12 mouse cellular contexts compared by ENCODE assay signal in the genomic region with DNA sequence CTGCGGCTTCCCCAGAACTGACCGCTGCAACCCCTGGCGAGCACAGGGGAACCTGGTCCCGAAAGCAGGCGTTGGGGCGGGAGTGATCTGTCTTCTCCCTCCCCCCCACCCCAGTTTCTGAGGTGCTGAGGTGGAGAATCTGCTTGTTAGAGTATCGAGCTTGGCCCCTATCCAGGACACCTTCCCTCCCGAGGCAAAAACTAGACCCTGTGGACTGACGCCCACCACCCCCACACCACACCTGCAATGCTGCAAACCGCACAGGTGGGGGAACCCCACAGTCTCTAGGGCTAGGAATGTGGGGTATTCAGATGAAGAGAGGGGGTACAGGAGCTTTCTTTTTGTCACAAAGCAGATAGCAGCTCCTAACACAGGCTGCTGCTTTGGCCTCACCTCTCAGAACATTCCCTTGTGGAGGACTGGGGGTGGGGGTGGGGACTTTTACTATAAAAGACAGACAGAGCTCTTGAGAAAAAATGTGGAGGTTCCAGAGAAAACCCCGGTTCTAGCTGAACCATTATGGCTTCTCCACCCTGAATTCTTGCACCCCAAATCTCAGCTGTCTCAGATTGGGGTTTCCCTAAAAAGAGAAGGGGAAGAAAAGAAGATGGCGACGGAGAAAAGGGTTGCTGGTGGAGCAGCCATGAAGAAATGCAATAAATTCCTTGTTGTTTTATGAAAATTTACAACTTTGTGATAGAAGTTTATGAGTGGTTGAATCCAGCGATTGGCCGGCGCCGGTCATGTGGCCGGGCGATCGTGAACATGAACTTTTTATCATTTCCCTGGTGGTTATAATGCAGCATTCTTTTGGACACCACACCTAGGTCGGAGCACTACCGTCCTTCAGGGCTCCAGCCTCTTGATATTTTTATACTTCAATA. TPM values are rescaled to one million over a fixed set of nuclear protein-coding genes. Genes with fewer than 3 reads are reported as not detected.
A peak's percentile ranks its signal among the peaks of the same experiment; 100 is the strongest.
DNase-seq lines count a peak whose midpoint lies in the region; ATAC-seq and TF ChIP-seq lines count a peak whose summit lies in the region.
"Had no signal": no experiment of that assay in that cellular context is flagged by ENCODE, and none has a peak within 500 bp of the region (broad histone marks: within the 10 kb centered on the region; RNA-seq: fewer than 3 reads in every experiment).

A gene (plus strand): TSS at position 796 of the 884 bp plus-strand sequence.

- DNase-seq in heart, adult 9 months (ENCODE audit: low spot score in 2 of 2) = no peak
- no peak for DNase-seq in brain, embryonic 14.5 days (ENCODE audit: low read depth)
- DNase-seq in left cerebral cortex, postnatal 36 days (ENCODE audit: low spot score in 2 of 2) = no peak
- DNase-seq in thymus, postnatal 14 days = no peak
- no peak for DNase-seq in layer of hippocampus, postnatal 14 days (ENCODE audit: low spot score in 2 of 2)
- DNase-seq: lung, postnatal 4 days; right cerebral cortex, adult 18-20 months had no signal

- TF ChIP-seq CTCF in brain, embryonic 14.5 days (IDR thresholded peaks at IDR 0.05; ENCODE audit: borderline replicate concordance, extremely low read depth, insufficient read depth, insufficient read length) = no peak

- peak within 1 kb of the TSS; percentile 10; the same call in 1 of the 2 replicates for H3K4me3 ChIP-seq in heart, embryonic 15.5 days
- peak within 1 kb of the TSS; percentile 53 for H3K4me3 ChIP-seq in kidney, embryonic 14.5 days (ENCODE audit: low read length)
- H3K4me3 ChIP-seq in neural tube, embryonic 15.5 days (replicated peaks) = peak within 1 kb of the TSS; percentile 60

- H3K36me3 ChIP-seq in heart, embryonic 15.5 days = no peaks in the 10 kb centered on the region
- H3K36me3 ChIP-seq in kidney, embryonic 14.5 days (ENCODE audit: control insufficient read depth, insufficient read depth, low read length) = no peaks in the 10 kb centered on the region
- no peaks in the 10 kb centered on the region for H3K36me3 ChIP-seq in neural tube, embryonic 15.5 days
- H3K36me3 ChIP-seq: G1E had no signal

- 5% methylated on average over 22 of the region's 22 CpGs for WGBS in heart, embryonic 15.5 days
- WGBS in kidney, embryonic 14.5 days = 1% methylated on average over 22 of the region's 22 CpGs
- WGBS in neural tube, embryonic 15.5 days = 1% methylated on average over 22 of the region's 22 CpGs

- no peaks in the 10 kb centered on the region for H3K9me3 ChIP-seq in heart, embryonic 15.5 days (replicated peaks)
- H3K9me3 ChIP-seq in kidney, embryonic 14.5 days (ENCODE audit: control insufficient read depth, low read length) = no peaks in the 10 kb centered on the region
- no peaks in the 10 kb centered on the region for H3K9me3 ChIP-seq in neural tube, embryonic 15.5 days (replicated peaks)
- H3K9me3 ChIP-seq: G1E had no signal

- ATAC-seq in heart, embryonic 15.5 days (replicated peaks; ENCODE audit: insufficient number of reproducible peaks, insufficient read depth, low FRiP score, low read depth) = no peak
- peak; percentile 43 for ATAC-seq in kidney, embryonic 14.5 days (ENCODE audit: low FRiP score, low TSS enrichment)
- peak; percentile 69 for ATAC-seq in neural tube, embryonic 15.5 days (ENCODE audit: low FRiP score)

- peaks cover 9% of the 10 kb centered on the region for H3K4me1 ChIP-seq in heart, embryonic 15.5 days (replicated peaks)
- H3K4me1 ChIP-seq in kidney, embryonic 14.5 days (ENCODE audit: control insufficient read depth, insufficient read depth, low read length) = peaks cover 42% of the 10 kb centered on the region
- peaks cover 40% of the 10 kb centered on the region for H3K4me1 ChIP-seq in neural tube, embryonic 15.5 days

- H3K27ac ChIP-seq in heart, embryonic 15.5 days = no peak within 1 kb of the TSS
- peak within 1 kb of the TSS; percentile 100 for H3K27ac ChIP-seq in kidney, embryonic 14.5 days (ENCODE audit: low read depth, low read length)
- H3K27ac ChIP-seq in neural tube, embryonic 15.5 days (replicated peaks) = peak within 1 kb of the TSS; percentile 99

- no peak for TF ChIP-seq POLR2A in brain, embryonic 14.5 days (IDR thresholded peaks at IDR 0.05; ENCODE audit: borderline replicate concordance, extremely low read depth, insufficient read depth, insufficient read length, poor library complexity, severe bottlenecking)

- H3K4me2 ChIP-seq in heart, embryonic 15.5 days = no peak within 1 kb of the TSS
- H3K4me2 ChIP-seq in kidney, embryonic 14.5 days (replicated peaks; ENCODE audit: low read depth, low read length) = peak within 1 kb of the TSS; percentile 95
- peak within 1 kb of the TSS; percentile 87 for H3K4me2 ChIP-seq in neural tube, embryonic 15.5 days

- H3K27me3 ChIP-seq in heart, embryonic 15.5 days = peaks cover 98% of the 10 kb centered on the region
- H3K27me3 ChIP-seq in kidney, embryonic 14.5 days (ENCODE audit: control insufficient read depth, insufficient read depth, low read length) = no peaks in the 10 kb centered on the region
- H3K27me3 ChIP-seq in neural tube, embryonic 15.5 days (replicated peaks) = no peaks in the 10 kb centered on the region

- H3K9ac ChIP-seq in heart, embryonic 15.5 days = no peak within 1 kb of the TSS
- H3K9ac ChIP-seq in kidney, embryonic 14.5 days (ENCODE audit: low read depth, low read length) = peak within 1 kb of the TSS; percentile 99
- H3K9ac ChIP-seq in neural tube, embryonic 15.5 days (replicated peaks) = peak within 1 kb of the TSS; percentile 83

- intact Hi-C loops in left cerebral cortex, postnatal 36 days (cut with DNase I) = no loop called here

RNA-seq across cellular contexts. Expression of the gene that starts here (rescaled TPM):
- 0.49 and 1.2 TPM in 2 replicates for polyA plus RNA-seq in heart, embryonic 15.5 days (2015; fragmentation: Nextera tagmentation; extraction: Ambion mirVana)
- 0.68 and 14.3 TPM in 2 replicates for polyA plus RNA-seq in brain, embryonic 14.5 days (2012; rRNA removed)
- polyA plus RNA-seq in kidney, embryonic 14.5 days (2014; fragmentation: Nextera tagmentation; extraction: Ambion mirVana) = 44.1 and 53.1 TPM in 2 replicates
- polyA plus RNA-seq in neural tube, embryonic 15.5 days (2015; fragmentation: Nextera tagmentation; extraction: Ambion mirVana) = 109 and 135 TPM in 2 replicates
- total RNA-seq in left cerebral cortex, postnatal 36 days (2021) = not detected
- total RNA-seq in layer of hippocampus, postnatal 14 days (2021) = not detected
- total RNA-seq: G1E had no signal
- polyA plus RNA-seq: heart, embryonic 14.5 days had no signal

Comparison
In these comparisons a context has a peak if more than half of its experiments do, and no peak if none do; other contexts are left out.
1. H3K4me3 ChIP-seq: peak in every context shown above with its lines; median percentile 60 in neural tube, embryonic 15.5 days; 53 in kidney, embryonic 14.5 days; 10 in heart, embryonic 15.5 days.